Mouse (Mus musculus): ENCODE results near the gene Cenpo.
"Not testable (repeated sequence)": the region's sequence is repeated elsewhere in the genome, so short reads cannot be mapped to it uniquely, and the experiment has no call there.

Cenpo gene

DNA sequence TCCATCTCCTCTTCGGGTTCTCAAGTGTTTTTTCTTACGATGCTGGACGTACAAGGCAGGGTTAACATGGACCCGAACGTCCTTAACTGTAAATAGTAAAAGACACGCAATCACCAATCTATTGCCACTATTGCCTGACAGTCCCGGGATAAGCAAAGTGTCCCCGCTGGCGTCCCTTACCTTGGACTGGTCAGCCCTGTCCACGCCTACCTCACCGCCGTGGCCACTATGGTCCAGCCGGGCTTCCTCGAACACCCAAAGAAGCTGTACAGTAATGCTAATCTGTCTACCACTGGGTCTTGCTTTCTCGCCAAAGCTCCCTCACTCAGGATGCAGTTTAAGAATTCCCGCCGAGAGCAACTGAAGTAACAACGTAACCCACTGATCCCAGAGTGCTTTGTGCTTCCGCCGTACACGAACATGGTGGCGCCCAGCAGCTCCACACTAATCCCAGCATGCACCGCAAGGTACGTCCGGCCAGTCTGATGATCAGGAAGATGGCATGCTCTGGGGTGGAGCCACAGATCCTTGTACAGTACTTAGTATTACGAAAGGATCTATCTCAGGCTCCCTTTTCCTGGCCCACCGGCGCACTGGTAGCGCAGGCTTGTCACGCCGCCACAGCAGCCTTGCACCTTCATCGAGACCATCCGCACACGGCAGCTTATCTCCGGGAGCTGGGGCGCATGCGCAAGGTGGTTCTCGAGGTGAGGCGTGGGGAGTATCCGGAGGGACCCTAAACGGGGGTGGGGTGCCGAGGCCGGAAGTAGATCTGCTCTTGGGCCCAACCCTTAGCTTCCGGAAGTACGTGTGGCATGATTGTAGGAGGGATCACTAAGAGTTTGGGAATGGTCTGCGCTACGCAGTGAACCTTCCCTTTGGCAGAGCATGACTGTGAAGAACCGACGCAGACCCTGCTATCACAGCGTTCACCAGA, at the start of gene Cenpo, which contains the start of gene Ptrhd1:
TSS of gene Cenpo (minus strand) at position 723 of the 937 bp plus-strand sequence.
TSS of gene Ptrhd1 (plus strand) at position 456 of the 937 bp plus-strand sequence.
- peak; percentile 86 to 91 for DNase-seq (ENCODE audit: low spot score in 2 of 2)

DNA sequence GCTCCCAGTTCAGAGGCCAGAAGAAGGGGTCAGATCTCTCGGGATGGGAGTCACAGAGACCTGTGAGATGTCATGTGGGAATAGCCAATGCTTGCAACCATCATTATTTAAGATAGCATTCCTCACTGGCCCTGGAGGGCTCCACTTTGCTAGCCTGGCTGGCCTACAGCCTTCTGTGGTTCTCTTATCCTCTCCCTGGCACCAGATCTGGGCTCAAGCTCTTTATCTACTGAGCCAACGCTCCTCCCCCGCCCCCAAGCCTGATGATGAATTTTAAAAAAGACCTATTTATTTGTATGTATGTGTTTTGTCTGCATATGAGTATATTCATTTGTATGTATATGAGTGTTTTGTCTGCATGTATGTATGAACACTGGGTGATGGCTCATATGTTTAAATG, 45.8 kb upstream of the Cenpo start:
- DNase-seq (ENCODE audit: low spot score in 2 of 2): no peak

DNA sequence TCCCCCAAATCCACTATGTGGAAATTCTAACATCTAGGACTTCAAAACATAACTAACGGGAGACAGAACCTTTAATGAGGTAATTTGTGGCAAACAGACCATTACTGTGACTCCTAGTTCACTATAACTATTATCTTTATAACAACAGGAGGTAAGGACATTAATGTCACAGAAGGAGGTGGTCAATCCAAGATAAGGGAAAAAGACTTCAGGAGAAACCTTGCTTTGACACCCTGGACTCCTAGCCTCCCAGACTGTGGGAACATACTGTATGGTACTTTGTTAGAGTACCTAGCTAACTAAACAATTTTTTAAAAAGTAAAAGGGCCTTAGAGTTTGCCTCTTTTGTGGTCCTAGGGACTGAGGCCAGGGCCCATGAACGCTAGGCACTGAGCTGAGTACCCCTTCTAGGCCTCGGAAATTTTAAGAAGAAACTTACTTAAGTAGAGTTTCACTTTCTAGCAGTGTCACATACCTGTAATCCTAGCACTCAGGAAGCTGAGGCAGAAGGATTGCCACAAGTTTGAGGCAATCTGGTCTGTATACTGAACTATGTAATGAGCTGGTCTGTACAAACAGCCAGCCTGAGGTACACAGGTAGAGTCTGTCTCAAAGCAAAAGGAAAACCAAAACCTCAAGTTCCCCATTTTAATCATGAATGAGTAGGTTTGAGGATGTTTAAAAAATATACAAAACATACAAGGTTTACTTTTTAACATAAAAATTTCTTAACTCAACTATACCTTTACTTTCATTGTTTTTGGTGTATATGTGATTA, 45.1 kb upstream of the Cenpo start:
- DNase-seq (ENCODE audit: low spot score in 2 of 2): no peak

DNA sequence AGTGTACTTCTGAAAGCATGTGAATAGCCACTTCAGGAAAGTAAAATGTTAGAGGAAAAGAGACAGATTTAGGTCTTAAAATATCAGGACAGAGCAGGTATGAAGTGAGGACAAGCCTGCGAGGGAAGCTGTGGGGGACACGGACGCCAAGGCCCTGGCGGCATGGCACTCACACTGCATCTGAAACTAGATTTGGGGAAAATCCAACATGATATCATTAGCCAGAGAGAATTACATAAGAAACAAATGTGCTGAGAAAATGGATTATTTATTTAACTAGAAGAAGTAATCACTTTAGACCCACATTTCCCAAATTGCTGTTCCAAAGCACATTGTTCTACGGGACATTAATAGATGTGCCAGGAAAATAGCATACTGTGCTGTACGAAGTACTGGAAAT, 37.0 kb upstream of the Cenpo start:
- DNase-seq (ENCODE audit: low spot score in 2 of 2): no peak

DNA sequence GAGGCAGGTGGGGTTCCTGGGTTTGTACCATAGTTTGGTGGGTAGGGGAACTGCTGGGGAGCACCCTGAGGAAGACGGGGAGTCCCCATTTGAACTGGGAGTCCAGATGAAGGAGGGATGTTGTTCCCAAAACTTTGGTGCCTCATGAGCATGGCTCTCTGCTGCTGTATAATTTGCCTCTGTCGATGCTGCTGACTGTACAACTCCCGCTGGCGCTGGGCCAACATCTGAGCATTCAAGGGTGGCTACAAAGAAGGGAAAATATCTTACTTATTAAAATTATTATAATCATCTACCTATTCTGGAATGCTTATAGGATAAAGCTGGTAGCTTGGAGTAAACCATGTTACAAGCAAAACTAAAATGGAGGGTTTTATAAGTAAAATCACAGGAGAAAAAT, 33.7 kb upstream of the Cenpo start:
- no peak for DNase-seq (ENCODE audit: low spot score in 2 of 2)

DNA sequence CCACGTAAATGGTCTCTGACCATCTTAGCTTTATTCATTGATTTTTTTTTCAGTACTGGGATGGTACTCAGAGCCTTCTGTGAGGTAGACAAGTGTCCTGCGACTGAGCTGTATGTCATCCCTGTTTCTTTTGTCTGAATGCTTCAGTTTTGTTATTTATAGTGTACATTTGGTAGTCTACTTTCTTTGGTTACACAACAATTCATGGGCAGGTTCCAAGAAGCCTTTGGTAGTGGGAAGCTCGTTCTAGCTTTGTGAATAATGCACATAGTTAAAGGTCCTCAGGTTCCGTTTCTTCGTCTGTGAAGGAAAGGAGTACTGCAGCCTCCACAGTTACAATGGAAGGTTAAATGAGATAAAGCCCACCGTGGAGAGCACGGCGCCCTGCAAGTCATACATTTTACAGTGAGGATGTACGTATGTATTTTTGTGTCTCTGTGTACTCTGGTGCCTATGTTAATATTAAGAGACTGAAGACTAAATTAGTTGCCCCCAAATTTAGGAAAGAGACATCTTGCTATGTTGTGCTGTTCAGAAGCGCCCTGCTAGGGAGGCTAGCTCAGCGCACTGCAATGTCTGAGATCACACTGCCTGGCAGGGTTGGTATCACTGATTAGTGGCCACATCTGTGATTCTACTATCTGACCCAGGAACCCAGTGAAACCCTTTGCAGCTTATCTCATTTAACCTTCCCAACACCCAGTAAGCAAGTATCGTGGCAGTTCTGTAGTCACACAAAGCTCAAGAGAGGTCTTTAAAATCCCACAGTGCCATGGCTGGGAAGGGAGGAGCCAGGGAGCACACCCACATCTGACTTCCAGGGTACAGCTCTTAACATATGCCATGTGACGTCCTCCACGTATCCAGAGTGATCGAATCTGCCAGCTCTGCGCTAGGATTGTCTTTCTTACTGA, 18.9 kb upstream of the Cenpo start:
- no peak for DNase-seq (ENCODE audit: low spot score in 2 of 2)

DNA sequence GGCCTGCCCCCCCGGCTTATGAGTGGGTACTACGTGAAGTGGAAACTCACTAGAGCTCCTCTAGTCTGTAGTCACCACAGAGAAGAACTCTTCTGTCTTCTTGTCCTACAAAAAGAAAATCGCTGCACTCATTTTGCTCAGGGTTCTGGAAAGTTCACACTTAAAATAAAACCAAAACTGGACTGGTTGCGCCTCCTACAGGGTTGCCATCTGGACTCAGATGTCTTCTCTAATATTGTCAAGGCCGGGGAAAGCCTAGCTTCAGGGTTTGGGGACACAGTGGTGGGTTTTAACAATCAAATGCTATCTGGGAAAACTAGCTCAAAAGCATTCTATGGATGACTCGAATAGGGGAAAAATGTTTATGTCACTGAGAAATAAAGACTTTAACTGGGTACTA, 15.7 kb upstream of the Cenpo start:
- no peak for DNase-seq (ENCODE audit: low spot score in 2 of 2)

DNA sequence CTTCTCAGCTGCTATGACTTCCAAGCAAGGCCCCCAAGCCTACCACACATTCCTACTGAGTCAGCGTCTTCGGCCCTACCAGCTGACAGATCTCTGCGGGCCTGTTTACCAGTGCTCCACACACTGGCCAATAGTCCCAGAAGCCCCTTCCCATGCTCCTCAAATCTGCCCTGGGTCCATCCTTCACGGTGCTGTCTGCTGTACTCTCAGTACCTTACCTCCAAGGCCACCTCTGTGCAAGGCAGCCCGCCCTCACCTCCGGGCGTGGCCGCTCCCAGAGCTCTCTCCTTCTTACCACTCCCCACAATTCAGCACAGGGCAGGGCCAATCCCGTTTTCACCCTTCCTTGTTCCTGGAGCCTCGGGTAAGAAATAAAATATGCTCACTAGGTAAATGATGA, 11.6 kb upstream of the Cenpo start:
- no peak for DNase-seq (ENCODE audit: low spot score in 2 of 2)

DNA sequence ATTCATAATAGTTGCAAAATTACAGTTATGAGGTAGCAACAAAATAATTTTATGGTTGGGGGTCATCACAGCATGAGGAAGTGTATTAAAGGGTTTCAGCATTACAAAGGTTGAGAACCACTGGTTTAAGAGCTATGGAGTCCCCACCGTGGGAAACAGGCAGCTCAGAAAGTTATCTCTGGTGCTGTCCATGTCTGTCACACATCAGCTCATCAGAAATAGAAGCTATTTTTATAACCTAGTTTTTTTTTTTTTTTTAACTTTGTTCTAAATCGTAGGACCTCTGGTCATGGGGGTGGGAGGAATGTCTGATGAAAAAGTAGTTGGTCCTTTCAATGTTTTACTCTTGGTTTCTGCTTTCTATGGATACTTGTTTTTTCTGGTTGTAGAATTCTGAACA, 9.7 kb upstream of the Cenpo start:
- no peak for DNase-seq (ENCODE audit: low spot score in 2 of 2)

DNA sequence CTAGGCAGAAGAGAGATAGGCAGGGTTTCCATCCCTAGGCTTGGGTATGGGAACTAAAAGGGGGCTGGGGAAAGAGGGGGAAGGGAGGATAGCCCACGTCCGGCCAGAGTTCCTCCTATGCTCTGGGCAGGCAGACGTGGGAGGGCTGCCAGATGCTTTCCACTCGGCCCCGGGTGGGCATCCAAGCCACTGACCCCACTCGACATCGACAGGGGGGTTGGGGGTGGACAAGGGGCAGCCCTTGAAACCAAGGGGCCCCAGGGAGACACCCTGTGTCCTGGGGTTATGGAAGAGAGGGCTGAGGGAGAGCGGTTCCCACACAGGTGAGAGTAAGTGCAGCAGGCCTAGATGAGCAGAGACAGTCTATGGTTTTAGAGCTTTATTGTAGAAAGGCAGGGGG, 6.2 kb upstream of the Cenpo start:
- DNase-seq (ENCODE audit: low spot score in 2 of 2): not testable (repeated sequence)

DNA sequence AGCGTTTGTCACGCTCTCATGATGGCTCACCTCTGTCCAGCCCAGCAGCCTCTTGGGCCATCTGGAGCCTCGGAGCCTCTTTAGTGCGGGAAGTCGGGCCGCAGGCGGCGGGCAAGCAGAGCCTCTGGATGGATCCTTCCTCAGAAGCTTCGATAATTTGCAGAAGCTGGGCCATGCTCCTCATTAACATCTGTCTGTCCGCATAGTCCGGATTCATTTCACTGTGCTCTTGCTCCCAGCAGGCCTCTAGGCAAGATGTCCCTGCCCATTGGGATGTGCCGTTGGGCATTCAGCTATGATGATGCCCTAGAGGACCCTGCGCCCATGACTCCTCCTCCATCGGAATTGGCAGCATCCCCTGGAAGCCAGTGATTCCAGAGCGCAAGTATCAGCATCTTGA, 3.4 kb upstream of the Cenpo start:
- DNase-seq (ENCODE audit: low spot score in 2 of 2): no peak

DNA sequence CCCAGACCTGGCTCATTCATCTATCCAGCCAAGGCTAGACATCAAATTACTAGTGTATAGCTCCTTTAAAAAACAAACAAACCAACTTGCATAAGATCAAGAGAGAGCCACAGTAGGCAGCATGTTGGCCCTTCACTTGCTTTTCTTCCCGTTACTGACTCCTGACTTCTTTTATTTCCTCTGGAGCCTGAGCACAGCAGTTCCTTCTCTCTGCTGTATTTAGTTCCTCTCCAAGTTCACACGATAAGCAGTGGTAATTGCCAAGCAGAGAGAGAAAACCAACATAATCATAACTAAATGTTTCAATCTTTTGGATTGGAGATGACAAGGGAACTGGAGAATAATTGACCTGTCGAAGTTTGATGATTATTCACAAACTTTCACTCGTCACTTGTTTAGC, 1.3 kb downstream of the Cenpo start:
- no peak for DNase-seq (ENCODE audit: low spot score in 2 of 2)

DNA sequence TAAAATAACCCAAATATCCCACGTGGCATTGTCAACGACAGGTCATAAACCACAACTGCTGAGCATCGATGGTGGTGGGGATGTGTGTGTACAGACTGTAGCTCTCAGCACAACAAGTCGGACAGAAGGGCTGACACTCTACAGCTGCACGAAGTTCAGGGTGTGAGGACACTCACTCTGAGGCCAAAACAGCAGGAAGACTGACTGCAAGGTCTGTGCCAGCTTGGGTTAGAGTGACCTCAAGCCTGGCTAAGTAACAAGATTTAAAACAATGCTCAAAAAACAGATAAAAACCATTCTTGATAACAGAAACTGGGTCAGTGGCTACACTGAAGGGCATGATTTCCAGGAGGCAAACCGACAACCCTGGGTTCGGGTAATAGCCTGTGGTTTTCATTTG, 3.9 kb downstream of the Cenpo start:
- DNase-seq (ENCODE audit: low spot score in 2 of 2): no peak

DNA sequence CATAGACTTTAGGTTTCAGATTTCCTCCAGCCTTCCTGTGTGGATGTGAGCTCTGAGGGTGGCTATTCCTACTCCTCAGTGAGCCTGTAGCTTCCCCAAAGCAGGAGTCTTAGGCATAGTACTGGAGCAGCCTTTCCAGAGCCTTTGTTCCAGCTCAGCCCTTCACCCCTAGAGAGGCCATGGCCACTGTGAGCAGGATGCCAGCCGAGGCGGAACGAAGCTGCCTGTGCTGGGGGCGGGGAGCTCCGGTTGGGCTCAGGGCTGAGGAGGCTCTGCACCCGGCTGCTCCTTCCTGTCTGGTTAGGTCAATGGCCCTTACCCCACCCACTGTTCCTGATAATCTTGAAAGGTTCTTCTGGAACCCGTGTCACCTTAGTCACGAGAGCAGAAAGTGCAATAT, 21.2 kb downstream of the Cenpo start:
- no peak for DNase-seq (ENCODE audit: low spot score in 2 of 2)

DNA sequence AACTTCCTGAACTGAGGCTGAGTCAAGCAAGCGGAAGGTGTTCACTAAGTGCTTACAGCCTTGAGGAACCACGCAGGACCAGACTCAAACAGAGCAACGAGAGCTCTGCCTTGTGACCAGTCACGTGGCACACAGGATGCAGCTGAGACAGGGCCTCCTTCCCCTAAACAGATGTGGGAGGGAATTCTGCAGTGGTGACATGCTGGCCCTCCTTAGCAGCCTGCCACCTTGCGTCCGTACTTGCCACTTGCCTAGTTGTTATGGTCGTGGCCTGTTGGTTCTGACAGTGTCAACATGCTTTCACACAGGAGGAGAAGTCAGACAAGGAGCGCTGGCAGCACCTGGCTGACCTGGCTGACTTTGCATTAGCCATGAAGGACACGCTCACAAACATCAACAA, 22.9 kb downstream of the Cenpo start:
- DNase-seq (ENCODE audit: low spot score in 2 of 2): peak in 1 of 2 experiments; percentile 21

DNA sequence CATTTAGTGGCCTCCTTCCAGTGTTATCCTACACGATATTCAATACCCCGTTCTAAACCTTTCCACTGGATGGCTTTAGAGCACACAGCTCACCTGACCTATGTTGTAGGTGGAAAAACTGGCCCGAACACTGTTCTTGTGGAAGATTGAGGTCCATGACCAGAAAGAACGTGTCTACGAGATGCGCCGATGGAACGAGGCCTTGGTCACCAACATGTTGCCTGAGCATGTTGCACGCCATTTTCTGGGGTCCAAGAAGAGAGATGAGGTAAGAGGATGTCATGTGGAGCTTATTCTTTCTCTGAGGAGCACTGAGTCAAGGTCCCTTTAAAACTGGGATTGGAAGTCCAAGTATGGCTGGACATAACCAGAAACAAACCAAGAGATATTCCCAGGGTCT, 24.9 kb downstream of the Cenpo start:
- DNase-seq (ENCODE audit: low spot score in 2 of 2): no peak

DNA sequence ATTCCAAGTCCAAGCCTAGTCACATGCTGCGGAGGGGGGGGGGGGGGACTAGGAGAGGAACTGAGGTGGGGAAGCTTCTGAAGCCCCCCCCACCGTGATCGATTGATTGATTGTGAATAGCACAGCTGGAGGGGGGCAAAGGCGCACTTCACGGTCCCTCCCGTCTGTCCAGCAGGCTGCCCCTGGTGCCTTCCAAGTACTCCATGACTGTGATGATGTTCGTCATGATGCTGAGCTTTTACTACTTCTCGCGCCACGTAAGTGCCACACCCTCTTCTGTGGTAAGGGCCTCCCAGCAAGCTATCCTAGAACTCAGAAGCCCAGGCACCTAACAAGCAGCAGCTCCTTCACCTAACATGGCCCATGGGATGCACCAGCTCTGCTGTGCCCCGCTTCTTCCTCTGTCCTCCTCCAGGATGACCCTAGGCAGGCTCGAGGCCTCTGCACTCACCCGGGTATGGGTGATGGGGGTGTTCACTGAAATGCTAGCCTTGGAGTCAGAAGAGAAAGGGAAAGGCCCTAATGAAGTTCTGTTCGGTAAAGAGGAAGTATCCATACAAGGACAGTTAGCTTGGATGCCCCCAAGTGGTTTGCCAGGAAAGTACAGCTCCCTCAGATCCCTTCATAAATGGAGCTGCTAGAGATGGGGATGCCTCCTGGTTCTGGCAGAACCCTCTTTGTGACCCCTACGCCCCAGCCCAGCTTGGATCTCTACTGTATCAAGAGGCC, 25.5 kb downstream of the Cenpo start:
- peak in 1 of 2 experiments; percentile 41 for DNase-seq (ENCODE audit: low spot score in 2 of 2)

DNA sequence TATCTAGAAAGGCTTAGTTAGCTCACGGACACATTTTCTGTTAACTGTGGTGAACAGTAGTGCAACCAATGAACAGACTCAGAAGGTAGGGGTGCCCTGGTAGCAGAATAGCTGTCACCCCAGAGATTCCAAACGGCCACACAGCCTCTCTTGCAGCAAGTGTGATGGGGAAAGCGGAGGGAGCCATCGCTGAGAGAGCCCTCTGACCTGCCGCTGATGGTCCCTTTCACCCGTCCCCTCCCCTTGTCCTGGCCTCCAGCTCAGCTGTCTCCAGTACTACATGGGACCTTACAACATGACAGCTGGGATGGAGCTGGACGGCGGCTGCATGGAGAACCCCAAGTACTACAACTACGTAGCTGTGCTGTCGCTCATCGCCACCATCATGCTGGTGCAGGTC, 28.0 kb downstream of the Cenpo start:
- no peak for DNase-seq (ENCODE audit: low spot score in 2 of 2)

DNA sequence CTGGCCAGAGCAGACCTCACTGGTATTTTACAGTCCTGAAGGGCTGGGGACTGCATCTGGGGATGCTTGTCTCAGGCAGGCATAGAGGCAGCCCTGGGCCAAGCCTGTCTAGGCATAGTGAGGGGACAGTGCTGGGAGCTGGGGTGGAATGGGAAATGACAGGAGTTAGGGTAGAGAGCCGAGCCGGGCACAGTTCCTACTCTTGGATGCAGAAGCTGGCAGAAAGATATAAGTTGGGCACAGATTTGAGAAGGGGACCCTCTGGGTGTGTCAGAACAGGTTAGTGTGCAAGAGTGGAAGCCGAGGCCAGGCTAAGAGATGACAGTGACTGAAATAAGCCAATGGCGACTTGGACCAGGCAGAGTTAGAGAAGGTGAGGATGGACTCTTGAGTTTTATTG, 31.9 kb downstream of the Cenpo start:
- DNase-seq (ENCODE audit: low spot score in 2 of 2): no peak

DNA sequence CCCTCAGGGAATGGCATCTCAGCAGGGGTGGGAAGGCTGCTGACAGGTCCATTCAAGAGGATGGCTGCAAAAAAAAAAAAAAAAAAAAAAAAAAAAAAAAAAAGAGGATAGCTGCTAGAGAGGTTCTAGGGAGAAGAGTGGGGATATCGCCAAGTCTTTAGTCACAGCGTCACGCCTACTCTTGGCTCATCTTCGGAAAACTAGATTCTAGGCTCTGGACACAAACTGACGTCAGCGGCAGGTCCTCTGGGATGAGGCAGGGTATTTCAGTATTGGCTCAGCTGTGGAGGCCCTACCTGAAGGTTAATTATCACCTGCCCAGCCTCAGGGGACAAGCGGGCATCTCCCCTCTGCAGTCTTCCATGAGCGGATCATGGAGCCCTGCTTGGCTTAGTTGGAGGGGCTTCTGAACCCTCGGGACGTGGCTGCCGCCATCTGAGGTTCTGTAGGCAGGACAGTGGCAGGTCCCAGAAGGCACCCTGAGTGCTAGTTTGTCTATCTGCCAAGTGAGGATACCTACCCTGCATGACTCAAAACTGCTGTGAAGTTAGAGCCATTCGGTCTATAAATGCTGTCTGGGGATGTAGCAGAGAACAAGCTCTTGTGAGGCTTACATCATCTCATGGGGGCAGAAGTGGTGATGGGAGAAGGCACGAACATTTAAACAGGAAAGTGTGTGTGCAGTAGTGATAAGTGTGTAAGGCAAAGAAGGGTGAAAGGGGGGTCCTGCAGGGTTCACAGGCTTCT, 32.5 kb downstream of the Cenpo start:
- DNase-seq (ENCODE audit: low spot score in 2 of 2): no peak
